Mouse (Mus musculus) stomach, postnatal 0 days (tissue): ENCODE results near the gene Gsto1.

Source experiments
- CTCF ChIP-seq: IDR thresholded peaks from 2 replicates; pipeline ENCODE4 v1.5.1; 2016; ENCODE audit warnings: antibody characterized with exemption, low read depth, mild to moderate bottlenecking, moderate library complexity
- EP300 ChIP-seq: optimal IDR thresholded peaks from 2 replicates; pipeline ENCODE3; 2016; ENCODE audit warnings: antibody characterized with exemption

DNA sequence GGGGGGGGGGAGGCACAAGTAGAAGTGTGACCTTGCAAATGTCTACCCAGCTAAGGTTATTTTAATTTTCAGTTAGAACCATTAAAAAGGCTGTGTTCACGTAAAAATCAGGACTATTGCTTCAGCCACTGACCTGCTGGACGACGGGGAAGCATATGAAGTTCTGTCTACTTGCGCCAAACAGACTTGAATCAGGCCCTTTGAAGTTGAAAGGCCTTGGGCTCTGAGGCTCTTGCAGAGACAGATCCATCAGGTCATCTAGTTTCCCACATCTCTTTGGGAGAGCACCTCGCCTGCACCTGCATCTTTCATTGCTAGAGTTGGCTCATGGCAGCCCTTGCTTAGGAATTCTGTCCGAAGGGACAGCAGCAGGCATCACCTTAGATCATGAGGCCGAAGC lies 58.6 kb downstream of the Gsto1 start:
- TF ChIP-seq CTCF = no peak
- TF ChIP-seq EP300 = no peak
